Mouse (Mus musculus): ENCODE measurements at regions not wholly inside any gene's neighbourhood (a gene's known extent, or its start where the extent isn't known, plus 50 kb on each side); places are given as distances from the start of the nearest gene placed in this dataset.

DNA sequence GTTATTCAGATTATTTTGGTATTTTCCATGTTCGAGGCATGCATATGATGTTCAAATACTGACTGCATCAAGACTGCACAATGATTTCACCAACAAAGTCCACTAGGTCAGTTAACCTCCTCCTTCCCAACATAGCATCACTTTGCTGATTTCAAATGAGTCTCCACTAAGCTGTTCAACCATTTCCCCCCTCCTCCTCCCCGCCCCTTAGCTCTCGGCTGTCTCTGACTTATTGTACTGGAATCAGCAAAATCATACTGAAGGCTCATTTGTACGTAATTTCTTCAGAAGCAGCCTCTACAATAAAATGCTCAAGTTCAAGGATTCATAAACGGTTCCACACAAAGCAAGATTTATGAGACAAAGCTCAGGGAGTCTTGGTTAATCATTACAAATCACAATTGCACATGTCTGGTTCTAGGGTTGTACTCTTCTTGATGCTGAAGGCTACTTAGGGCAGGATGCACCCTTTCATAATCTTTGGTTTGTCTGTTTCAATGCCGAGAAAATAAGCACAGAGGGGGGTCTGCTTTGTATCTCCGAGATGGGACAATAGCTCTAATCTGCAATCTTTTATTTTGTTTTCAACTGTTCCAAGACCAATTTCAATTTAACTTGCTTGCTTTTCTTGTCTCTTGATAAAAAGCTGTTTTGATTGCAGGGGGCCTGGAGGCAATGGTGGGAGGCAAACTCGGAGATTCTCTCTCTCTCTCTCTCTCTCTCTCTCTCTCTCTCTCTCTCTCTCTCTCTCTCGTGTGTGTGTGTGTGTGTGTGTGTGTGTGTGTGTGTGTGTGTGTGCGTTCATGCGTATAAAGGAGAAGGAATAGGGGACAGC, 320.6 kb upstream of the Dcn start:
- Histone ChIP-seq H3K36me3 (ENCODE audit: control insufficient read depth, insufficient read depth, low read length, poor library complexity, severe bottlenecking) (no peaks in the 10 kb centered on the region), H3K27ac (ENCODE audit: insufficient read depth, low read length) (no peak overlapping the region), H3K4me1 (ENCODE audit: control insufficient read depth, insufficient read depth, low read length) (no peaks in the 10 kb centered on the region), H3K27me3 (ENCODE audit: control insufficient read depth, insufficient read depth, low read length, poor library complexity, severe bottlenecking) (no peaks in the 10 kb centered on the region), H3K9ac (ENCODE audit: low read depth, poor library complexity, severe bottlenecking) (no peak overlapping the region), H3K9me3 (replicated peaks; ENCODE audit: control insufficient read depth, insufficient read depth, low read length, poor library complexity, severe bottlenecking) (no peaks in the 10 kb centered on the region), H3K4me3 (ENCODE audit: low read depth, low read length) (no peak overlapping the region)
- TF ChIP-seq POLR2A (IDR thresholded peaks at IDR 0.05; ENCODE audit: insufficient read depth, low read length) (no peak), CTCF (IDR thresholded peaks at IDR 0.05; ENCODE audit: low read depth, low read length) (no peak), EP300 (IDR thresholded peaks at IDR 0.05; ENCODE audit: insufficient read depth, low read depth, low read length) (no peak)

DNA sequence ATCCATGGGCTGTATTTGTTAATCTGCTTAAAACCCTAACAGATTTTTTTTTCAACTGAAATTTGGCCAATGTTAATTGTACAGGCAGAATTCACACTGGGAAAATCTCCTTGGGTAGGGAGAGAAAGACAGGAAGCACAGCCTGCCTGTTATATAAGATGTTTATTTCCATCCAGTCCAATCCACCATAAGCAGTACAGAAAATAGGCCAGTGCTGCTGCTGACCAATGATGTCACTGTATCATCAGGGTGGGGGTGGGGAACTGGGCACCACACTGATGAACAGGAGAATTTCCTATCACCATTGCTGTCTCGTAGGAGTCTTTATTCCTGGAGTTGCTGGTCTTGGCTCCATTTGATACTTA, 320.0 kb upstream of the Dcn start:
- no peaks in the 10 kb centered on the region for H3K36me3 ChIP-seq (ENCODE audit: control insufficient read depth, insufficient read depth, low read length, poor library complexity, severe bottlenecking)
- no peak overlapping the region for H3K4me3 ChIP-seq (ENCODE audit: low read depth, low read length)
- TF ChIP-seq CTCF (IDR thresholded peaks at IDR 0.05; ENCODE audit: low read depth, low read length) = no peak
- TF ChIP-seq POLR2A (IDR thresholded peaks at IDR 0.05; ENCODE audit: insufficient read depth, low read length) = no peak
- no peak for TF ChIP-seq EP300 (IDR thresholded peaks at IDR 0.05; ENCODE audit: insufficient read depth, low read depth, low read length)
- H3K27ac ChIP-seq (ENCODE audit: insufficient read depth, low read length) = no peak overlapping the region
- no peaks in the 10 kb centered on the region for H3K4me1 ChIP-seq (ENCODE audit: control insufficient read depth, insufficient read depth, low read length)
- no peak overlapping the region for H3K9ac ChIP-seq (ENCODE audit: low read depth, poor library complexity, severe bottlenecking)
- H3K9me3 ChIP-seq (replicated peaks; ENCODE audit: control insufficient read depth, insufficient read depth, low read length, poor library complexity, severe bottlenecking) = no peaks in the 10 kb centered on the region
- no peaks in the 10 kb centered on the region for H3K27me3 ChIP-seq (ENCODE audit: control insufficient read depth, insufficient read depth, low read length, poor library complexity, severe bottlenecking)

DNA sequence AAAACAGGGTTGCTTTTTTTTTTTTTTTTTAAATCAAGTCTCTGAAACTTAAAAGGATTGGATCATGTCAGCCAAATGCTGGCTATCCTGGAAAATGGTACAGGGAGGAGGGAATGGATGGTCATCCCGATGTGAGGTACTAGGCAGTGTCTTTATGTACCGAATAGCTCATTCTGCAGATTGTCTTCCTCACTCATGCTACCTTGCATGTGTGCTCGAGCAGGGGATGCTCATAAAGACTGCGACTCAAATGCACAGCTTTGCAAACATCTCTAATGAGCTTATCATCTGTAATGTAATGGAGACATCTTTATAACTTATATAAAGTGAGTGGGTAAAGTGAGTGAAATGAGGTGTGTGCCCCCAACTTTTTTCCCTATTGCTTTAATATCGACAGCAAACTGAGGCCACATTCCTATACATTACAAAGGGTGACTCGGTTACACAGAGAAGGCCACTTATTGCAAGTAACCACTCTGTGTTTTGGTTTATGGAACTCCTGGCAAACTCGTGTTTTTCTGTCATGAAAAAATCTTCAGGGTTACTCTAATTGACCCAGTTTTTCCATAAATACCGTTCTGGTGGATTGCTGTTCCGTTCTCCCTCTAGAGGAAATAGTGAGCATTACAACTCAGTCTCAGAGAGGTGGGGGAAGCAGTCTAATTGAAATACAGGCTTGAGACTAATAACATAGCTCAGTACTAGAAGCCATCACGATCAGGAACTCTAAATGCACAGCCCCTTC, 319.4 kb upstream of the Dcn start:
- Histone ChIP-seq H3K27ac (ENCODE audit: insufficient read depth, low read length) (no peak overlapping the region), H3K4me3 (ENCODE audit: low read depth, low read length) (no peak overlapping the region), H3K36me3 (ENCODE audit: control insufficient read depth, insufficient read depth, low read length, poor library complexity, severe bottlenecking) (no peaks in the 10 kb centered on the region), H3K4me1 (ENCODE audit: control insufficient read depth, insufficient read depth, low read length) (no peaks in the 10 kb centered on the region), H3K9ac (ENCODE audit: low read depth, poor library complexity, severe bottlenecking) (no peak overlapping the region), H3K27me3 (ENCODE audit: control insufficient read depth, insufficient read depth, low read length, poor library complexity, severe bottlenecking) (no peaks in the 10 kb centered on the region), H3K9me3 (replicated peaks; ENCODE audit: control insufficient read depth, insufficient read depth, low read length, poor library complexity, severe bottlenecking) (no peaks in the 10 kb centered on the region)
- no peak for TF ChIP-seq EP300 (IDR thresholded peaks at IDR 0.05; ENCODE audit: insufficient read depth, low read depth, low read length)
- no peak for TF ChIP-seq CTCF (IDR thresholded peaks at IDR 0.05; ENCODE audit: low read depth, low read length)
- TF ChIP-seq POLR2A (IDR thresholded peaks at IDR 0.05; ENCODE audit: insufficient read depth, low read length) = no peak

DNA sequence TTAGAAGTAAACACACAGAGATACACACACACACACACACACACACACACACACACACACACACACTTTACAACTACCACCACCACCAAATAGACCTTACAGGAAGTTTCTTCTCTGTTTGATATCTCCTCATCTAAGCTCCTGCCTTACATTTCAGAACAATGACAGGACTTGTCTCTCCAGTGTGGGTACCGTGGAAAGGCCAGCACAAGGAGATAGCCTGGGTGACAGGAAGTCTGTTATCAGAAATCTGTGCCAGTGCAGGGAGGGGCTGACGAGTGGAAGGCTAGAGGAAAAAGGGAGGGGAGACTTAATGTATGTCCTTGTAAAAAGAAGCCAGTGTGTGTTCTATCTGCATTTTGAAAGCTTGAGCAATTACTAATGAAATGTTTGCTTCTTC, 318.5 kb upstream of the Dcn start:
- no peaks in the 10 kb centered on the region for H3K36me3 ChIP-seq (ENCODE audit: control insufficient read depth, insufficient read depth, low read length, poor library complexity, severe bottlenecking)
- no peaks in the 10 kb centered on the region for H3K9me3 ChIP-seq (replicated peaks; ENCODE audit: control insufficient read depth, insufficient read depth, low read length, poor library complexity, severe bottlenecking)
- H3K4me1 ChIP-seq (ENCODE audit: control insufficient read depth, insufficient read depth, low read length) = no peaks in the 10 kb centered on the region
- H3K27me3 ChIP-seq (ENCODE audit: control insufficient read depth, insufficient read depth, low read length, poor library complexity, severe bottlenecking) = no peaks in the 10 kb centered on the region
- no peak overlapping the region for H3K9ac ChIP-seq (ENCODE audit: low read depth, poor library complexity, severe bottlenecking)
- no peak for TF ChIP-seq EP300 (IDR thresholded peaks at IDR 0.05; ENCODE audit: insufficient read depth, low read depth, low read length)
- TF ChIP-seq POLR2A (IDR thresholded peaks at IDR 0.05; ENCODE audit: insufficient read depth, low read length) = no peak
- no peak for TF ChIP-seq CTCF (IDR thresholded peaks at IDR 0.05; ENCODE audit: low read depth, low read length)
- no peak overlapping the region for H3K27ac ChIP-seq (ENCODE audit: insufficient read depth, low read length)
- no peak overlapping the region for H3K4me3 ChIP-seq (ENCODE audit: low read depth, low read length)

DNA sequence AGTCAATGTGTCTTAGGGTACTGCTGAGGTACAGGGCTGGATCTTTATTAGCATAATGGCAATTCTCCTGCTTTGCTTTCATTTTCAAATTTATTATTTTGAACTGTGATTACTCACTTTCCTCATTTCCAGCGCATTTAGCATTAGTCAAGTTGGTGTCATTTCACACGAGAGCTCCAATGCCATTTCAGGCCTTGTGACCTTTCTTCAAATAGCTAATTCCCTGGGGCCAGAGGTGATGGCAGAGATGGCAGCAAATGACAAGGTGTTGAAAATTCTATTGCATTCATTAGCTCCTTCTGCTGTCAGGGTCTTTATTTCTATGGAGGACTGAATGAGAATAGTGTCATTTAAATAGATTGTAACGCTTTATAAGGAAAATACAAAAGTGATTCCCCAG, 300.9 kb upstream of the Dcn start:
- H3K4me1 ChIP-seq (ENCODE audit: control insufficient read depth, insufficient read depth, low read length) = no peaks in the 10 kb centered on the region

DNA sequence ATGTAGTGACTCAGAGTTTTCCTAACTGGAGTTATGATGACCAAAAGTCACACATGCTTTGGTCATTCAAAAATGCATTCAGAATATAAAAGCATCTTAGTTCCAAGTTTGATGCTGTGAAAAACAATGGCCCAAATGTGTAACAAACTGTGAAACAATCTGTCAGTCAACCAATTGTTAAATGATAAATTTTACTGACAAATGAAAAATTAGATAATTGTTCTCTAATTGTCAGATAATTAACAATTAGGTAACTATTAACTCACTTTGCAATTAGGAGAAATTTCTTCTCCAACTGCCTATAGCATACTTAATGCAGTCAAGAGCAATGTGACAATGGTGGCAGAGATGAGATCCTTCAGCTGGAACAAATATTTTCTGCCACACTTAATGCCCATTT, 289.7 kb upstream of the Dcn start:
- no peak overlapping the region for H3K9ac ChIP-seq (ENCODE audit: low read depth, poor library complexity, severe bottlenecking)
- no peak for TF ChIP-seq POLR2A (IDR thresholded peaks at IDR 0.05; ENCODE audit: insufficient read depth, low read length)
- TF ChIP-seq CTCF (IDR thresholded peaks at IDR 0.05; ENCODE audit: low read depth, low read length) = no peak
- no peak for TF ChIP-seq EP300 (IDR thresholded peaks at IDR 0.05; ENCODE audit: insufficient read depth, low read depth, low read length)
- no peaks in the 10 kb centered on the region for H3K27me3 ChIP-seq (ENCODE audit: control insufficient read depth, insufficient read depth, low read length, poor library complexity, severe bottlenecking)
- no peaks in the 10 kb centered on the region for H3K36me3 ChIP-seq (ENCODE audit: control insufficient read depth, insufficient read depth, low read length, poor library complexity, severe bottlenecking)
- H3K27ac ChIP-seq (ENCODE audit: insufficient read depth, low read length) = no peak overlapping the region
- H3K4me3 ChIP-seq (ENCODE audit: low read depth, low read length) = no peak overlapping the region
- no peaks in the 10 kb centered on the region for H3K4me1 ChIP-seq (ENCODE audit: control insufficient read depth, insufficient read depth, low read length)
- no peaks in the 10 kb centered on the region for H3K9me3 ChIP-seq (replicated peaks; ENCODE audit: control insufficient read depth, insufficient read depth, low read length, poor library complexity, severe bottlenecking)

More for the DNA sequence above, 300.9 kb upstream of the Dcn start:
- Histone ChIP-seq H3K27me3 (ENCODE audit: control insufficient read depth, insufficient read depth, low read length, poor library complexity, severe bottlenecking) (no peaks in the 10 kb centered on the region), H3K36me3 (ENCODE audit: control insufficient read depth, insufficient read depth, low read length, poor library complexity, severe bottlenecking) (no peaks in the 10 kb centered on the region), H3K9ac (ENCODE audit: low read depth, poor library complexity, severe bottlenecking) (no peak overlapping the region), H3K27ac (ENCODE audit: insufficient read depth, low read length) (no peak overlapping the region), H3K4me3 (ENCODE audit: low read depth, low read length) (no peak overlapping the region), H3K9me3 (replicated peaks; ENCODE audit: control insufficient read depth, insufficient read depth, low read length, poor library complexity, severe bottlenecking) (no peaks in the 10 kb centered on the region)
- TF ChIP-seq POLR2A (IDR thresholded peaks at IDR 0.05; ENCODE audit: insufficient read depth, low read length) = no peak
